Mouse (Mus musculus) cerebellum, postnatal 4 days (tissue): ENCODE measurements at regions not wholly inside any gene's neighbourhood (a gene's known extent, or its start where the extent isn't known, plus 50 kb on each side); places are given as distances from the start of the nearest gene placed in this dataset.
"Not testable (repeated sequence)": the region's sequence is repeated elsewhere in the genome, so short reads cannot be mapped to it uniquely, and the experiment has no call there.

Experiments used
- DNase-seq, 2 experiments: peaks; one replicate each; pipeline ENCODE4 v3.0.0; 2022; ENCODE audit warnings: low spot score in 2 of 2, mixed read lengths in 1 of 2

DNA sequence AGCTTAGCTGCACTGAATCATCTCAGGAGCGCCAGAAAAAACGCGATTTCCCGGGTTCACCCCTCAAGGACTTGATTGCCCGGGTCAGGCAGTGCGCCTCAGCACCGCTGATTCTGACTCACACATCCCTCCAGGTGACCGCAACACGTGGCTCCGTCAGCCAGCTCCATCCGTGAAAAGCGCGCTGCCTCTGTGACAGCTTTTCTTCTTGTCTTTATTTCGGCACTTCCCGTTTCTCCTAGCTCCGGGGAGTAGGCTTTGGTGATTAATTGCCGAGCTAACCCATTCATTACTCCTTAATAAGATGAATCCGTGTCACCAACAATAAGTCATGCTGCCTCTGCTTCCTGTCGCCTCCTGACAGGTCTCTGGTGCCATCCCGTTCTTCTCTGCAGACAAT is 108.6 kb downstream of the Katnal1 start:
- DNase-seq = no peak

DNA sequence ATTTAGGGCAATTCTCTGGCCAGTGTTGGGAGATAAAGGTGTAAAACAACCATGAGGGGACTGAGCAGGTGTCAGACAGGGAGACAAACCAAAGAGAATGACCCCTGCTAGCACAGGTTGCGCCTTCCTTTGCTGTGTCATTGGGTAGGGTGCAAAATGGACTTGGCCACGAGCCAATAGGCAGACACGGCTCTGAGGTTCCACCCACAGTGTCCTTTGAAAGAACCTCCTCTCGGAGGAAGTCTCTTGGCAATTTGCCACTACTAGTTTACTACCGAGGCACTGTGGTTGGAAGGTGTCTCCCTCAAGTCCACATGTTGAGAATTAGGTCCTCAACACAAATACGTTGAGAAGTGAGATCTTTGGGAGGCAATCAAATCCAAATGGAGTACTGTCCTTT is 109.7 kb downstream of the Katnal1 start:
- DNase-seq = no peak

DNA sequence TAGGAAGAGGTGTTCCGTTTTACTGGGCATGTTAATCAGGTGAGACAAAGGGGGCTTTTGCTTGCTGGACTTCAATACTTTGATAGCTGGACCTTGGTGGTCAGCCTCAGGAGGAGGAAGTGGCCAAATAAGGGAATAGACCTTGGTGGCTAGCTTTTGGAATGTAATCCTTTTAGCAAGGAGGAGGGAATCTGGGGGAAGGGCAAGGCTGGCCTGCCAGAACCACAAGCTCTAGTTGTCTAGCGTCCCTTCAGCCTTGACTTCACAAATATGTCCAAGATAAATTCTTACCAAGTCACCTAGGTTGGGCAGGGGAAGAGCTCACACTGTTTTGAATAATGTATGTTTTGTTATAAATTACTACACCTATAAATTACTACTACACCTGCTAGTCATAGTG is 110.4 kb downstream of the Katnal1 start:
- no peak for DNase-seq

DNA sequence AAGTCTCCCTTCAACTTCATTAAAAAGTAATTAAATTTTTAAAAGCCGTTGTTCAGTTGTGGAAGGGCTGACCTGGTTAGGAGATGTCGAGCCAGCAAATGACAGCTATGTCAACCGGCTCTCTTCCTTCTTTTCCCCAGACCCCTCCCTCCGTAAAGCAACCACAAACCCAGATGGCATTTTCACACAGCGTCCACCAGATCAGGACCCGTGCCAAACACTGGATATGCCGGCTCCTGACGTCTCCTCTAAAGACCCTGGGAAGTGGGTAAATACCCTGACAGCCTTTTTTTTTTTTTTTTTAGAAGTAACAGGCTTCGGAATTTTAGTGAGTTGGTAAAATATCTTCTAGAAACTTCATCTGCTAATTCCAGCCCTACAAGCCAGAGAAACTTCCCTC is 116.3 kb downstream of the Katnal1 start:
- no peak for DNase-seq

DNA sequence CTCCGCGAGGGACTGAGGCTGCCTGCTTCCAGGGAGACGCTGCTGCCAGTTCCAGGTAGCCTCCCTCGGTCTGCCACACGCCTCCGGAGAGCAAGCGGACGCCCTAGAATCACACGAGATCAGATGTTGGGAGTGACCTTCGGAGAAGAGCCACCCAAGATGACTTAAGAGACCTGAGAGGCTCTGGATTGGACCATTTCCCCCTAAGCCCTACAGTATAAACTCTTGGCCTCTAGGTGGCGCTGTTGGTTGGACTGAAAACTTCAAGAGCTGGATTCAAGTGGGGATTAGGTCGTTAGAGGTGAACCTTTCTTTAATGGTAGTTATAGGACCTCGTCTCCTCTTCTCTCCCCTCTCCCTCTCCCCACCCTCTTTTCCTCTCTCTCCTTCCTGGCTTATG is 117.1 kb downstream of the Katnal1 start:
- peak; percentile 50 to 75 for DNase-seq

DNA sequence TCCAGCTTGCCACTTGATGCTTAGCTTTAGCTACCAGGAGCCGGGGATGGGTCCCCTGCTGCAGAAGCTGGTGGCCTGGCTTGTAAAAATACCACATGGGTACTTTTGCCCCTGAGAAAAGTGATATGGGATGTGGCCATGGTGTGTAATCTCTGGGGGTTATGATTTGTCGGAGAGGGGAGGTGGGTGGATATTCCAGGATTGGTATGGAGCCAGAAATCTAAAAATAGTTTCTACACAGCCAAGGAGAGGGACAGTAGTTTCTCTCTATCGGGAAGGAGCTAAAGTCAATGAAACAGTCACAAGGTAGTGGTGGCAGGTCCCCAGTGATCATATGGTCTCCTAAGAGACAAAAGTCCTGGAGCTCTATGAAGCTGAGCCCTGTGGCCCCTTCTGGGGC is 119.6 kb downstream of the Katnal1 start:
- no peak for DNase-seq

DNA sequence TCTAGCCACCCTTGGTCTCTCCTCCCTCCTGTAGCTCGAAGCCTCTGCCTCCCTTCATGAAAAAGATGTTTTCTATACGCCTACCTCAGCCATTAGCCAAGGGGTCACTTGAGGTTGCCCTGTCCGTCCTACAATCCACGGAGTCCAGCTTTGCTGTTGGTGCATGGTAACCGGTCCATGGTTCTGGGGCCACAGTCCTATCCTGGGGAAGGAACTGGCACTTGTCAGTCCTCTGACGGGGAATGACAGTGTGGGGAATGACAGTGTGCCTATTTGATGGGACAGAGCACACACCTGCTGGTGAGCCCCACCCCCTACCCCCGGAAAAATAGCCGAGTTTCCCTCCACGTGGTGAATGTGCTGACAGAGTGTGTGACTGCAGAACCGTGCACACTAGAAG is 120.1 kb downstream of the Katnal1 start:
- no peak for DNase-seq

DNA sequence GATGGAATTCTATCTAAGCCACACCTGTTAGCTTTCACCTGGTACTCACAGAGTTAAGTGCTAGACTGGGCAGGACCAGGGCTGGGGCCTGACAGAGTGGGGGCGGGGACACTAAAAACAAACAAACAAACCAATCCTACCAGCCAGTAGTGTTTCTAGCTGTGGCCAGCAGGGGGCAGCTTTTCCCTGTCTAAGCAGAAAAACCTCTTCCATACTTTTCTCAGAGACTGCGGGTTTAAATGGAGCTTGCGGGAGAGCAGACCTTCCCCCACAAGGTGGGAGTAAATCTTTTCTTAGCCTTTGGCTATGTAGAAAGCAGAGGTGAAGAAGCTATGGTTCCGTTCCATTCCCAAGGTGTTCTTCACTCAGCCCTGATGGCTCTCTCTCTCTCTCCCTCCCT is 120.7 kb downstream of the Katnal1 start:
- DNase-seq = peak; percentile 59 to 72

DNA sequence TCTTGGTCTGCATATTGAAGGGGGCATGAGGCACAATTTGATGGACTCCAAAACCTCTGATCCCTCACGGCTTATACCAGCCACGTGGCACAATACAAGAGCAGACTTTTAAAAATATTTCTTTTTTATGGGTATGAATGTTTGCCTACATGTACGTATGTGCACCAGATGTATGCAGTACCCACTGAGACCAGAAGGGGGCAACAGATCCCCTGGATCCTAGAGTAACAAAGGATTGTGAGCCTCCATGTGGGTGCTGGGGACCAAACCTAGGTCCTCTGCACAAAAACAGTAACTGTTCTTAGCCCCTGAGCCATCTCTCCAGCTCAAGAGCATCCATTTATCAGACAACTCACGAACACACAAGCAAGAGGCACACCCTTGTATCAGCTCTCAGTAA is 121.5 kb downstream of the Katnal1 start:
- DNase-seq = no peak

DNA sequence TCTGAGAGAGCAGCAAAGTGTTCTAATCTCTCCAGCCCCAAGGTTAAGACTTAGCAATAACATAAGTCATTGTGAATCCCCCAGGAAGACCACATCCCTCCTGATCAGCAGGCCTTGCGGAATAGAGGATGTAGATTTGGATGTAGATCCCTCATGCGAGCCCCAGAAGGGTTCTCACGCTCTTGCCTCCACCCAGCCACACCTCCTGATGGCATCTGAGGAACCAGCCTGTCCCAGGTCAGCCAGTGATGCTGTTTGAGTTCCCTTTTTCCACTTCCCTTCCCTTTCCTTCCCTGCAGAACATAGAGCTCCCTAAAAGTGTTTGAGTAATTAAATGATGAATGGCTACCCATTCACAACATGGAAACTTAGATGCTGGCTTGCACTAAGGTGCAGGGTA is 124.1 kb downstream of the Katnal1 start:
- no peak for DNase-seq

DNA sequence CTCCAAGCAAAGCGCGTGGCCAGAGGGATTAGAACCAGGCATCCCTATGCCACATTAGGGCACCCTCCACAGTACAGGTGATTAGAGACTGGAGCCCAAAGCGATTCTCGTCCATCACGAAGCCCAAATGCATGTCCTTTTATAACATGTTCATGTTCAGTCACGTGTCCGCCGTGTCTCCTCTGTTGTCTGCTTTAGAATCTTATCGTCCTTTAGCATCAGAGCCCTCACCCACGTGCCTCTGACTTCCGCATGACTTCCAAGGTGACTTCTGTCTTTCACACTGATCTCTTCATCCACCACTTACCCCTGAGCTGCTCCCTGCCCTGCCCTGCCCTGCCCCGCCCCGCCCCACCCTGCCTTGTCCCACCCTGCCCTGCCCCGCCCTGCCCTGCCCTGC is 125.3 kb downstream of the Katnal1 start:
- DNase-seq = no peak

DNA sequence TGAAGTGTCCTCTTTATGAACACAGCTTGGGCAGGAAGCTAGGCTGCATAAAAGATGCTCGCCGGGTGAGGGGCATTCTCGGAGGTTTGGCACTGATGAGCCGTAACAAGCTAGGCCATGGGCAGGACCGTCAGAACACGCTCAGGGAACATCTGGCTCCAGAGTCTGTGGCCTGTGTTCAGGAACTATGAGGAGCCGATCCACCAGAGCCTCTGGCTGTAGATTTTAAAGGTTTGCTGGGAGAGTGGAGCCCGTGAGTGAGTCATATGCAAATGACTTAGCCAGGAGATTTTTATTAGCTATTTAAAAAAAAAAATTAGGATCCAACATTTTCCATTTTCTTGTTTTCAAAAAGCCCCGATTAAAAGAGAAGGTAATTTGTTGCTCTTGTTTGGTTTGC is 126.4 kb downstream of the Katnal1 start:
- no peak for DNase-seq

DNA sequence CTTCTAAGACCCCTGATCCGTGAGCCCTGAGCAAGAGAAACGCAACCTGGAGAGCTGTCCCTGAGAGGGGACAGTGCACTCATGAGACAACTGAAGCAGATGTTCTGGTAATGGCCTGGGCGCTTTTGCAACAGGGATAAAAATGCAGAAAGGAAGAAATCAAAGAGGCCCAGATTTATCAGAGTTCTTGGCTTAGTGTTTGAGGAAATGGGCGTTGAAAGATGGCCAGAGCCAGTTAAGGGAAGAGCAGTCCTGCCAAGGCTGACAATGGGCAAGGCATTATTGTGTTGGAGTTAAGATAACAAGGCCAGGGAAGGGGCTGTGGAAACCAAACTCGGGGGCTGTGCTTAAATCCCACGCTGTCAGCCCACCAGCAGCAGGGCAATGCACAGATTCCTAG is 130.6 kb downstream of the Katnal1 start:
- no peak for DNase-seq

DNA sequence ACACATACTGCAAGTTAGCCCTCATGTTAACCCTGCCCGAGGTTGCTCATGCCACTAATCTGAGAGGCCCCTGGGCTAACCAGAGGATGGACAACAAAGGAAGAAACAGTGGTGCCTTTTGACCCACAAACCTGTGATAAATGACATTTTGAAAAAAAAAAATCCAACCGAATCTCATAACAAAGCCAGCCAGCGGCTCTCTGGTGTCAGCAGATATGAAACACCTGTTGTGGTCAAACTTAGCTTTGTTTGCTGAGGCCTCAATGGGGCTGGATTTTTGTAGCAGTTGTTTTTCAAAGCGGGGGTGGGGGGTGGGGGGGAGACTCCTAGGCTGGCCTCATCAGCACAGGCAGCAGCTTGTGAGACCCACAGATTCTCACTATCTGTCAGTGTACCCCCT is 133.0 kb downstream of the Katnal1 start:
- no peak for DNase-seq

DNA sequence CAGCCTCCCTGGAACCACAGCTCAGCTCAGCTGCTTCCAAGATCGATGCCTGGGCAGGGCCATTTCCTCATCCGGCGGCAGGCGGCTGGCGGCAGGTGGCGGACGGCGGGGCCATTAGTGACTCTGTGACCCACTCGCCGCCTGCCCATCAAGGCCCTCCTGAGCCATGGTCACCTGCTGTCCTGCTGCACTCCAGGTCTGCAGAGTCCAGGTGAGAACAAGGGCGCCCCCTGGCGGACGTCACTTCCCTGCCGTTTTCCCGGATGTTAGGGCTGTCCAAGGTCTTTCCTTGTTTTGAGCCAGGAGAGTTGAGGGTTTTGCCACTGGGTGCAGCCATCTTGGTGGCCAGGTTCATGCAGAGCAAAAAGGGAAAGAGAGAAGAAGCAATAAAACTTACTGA is 134.7 kb downstream of the Katnal1 start:
- peak in 1 of 2 experiments; percentile 77 for DNase-seq

DNA sequence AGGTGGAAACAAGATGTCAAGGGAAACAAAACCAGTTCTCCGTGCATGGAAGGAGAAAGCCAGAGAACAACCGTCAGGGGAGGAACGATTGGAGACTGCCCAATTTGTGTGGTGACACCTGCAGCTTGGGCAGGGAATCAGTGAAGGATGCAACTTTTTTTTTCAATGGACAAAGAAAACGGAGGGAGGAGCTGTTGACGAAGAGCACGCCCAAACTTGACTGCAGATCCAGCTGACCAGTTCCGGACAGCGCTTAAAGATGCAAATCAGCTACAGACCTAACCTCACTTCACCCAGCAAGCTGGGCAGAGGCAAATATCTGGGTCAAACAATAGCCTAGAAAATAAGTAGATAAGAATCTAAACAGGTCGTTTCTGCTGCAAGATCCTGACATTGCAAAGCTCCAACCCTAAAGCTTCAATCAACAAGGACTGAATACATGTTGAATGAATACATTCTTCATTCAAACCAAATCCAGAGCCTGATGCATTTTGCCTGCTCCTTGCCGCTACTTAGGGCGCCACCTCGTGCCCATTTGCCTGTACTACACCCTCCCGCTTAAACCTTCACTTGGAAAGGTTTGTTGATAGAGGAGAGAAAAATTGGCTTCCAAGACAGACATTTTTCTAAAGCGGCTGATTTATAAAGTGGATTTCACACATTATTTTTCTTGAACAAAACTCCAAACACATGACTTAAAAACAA is 136.2 kb downstream of the Katnal1 start:
- DNase-seq = peak; percentile 88 to 96

DNA sequence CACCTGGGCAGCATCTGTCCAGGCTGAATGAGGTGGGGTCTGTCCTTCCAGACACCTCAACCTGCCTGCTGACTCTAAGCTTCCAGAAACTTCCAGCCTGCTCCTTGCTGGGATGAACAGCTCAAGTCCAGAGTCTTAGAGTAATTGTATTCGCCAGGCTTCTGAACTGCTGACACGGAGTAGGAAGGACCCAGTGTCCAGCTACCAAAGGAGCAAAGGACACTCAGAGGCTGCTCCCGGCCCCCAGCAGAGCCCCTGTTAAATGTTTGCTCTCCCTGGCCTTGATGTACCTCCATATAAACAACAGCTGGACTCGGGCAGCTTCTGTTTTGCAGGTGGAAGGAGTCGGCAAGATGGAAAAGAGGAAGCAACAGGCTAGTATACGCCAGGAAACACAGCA is 137.5 kb downstream of the Katnal1 start:
- no peak for DNase-seq

DNA sequence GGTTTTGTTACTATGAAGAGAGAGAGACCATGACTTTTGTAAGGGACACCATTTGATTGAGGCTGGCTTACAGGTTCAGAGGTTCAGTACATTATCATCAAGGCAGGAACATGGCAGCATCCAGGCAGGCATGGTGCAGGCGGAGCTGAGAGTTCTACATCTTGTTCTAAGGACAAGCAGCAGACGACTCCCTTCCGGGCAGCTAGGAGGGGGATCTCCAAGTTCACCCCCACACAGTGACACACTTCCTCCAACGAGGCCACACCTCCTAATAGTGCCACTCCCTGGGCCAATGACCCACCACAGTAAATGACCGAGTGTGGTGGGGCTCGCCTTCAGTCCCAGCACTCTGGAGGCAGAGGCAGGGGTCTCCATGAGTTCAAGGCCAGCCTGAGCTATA is 138.8 kb downstream of the Katnal1 start:
- DNase-seq = not testable (repeated sequence)

DNA sequence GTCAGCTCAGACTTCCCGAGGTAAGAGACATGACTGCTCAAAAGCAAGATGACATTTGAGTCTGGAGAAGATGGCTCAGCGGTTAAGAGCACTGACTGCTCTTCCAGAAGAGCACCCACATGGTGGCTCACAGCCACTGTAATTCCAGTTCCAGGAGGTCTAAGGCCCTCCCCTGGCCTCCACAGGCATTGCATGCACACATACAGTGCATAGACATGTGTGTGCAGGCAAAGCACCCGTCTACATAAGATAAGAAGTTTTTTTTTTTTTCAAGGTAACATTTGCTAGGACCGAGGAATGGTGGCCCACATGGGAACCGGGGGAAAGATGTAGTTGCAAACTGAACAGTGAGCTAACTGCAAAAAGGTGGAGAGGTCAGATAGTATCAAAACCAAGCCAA is 139.3 kb downstream of the Katnal1 start:
- no peak for DNase-seq

DNA sequence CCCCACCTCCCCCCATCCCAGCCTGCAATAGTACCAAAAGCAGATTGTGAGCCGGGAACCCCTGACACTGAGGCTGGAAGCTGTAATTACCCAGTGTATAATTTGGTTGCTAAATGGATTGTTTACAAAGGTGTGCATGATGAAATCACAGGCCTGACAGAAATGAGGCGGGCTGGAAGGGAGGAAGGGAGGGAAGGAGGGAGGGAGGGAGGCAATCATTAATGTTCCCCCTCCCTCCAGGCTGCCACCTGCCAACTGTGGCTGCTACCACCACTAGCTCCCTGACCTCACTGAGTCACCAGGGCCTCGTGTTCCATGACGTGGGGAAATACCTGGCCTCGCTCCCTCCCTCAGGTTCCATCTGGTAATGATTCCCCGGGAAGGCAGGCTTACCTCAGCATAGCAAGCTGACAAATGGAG is 140.0 kb downstream of the Katnal1 start:
- DNase-seq = no peak

DNA sequence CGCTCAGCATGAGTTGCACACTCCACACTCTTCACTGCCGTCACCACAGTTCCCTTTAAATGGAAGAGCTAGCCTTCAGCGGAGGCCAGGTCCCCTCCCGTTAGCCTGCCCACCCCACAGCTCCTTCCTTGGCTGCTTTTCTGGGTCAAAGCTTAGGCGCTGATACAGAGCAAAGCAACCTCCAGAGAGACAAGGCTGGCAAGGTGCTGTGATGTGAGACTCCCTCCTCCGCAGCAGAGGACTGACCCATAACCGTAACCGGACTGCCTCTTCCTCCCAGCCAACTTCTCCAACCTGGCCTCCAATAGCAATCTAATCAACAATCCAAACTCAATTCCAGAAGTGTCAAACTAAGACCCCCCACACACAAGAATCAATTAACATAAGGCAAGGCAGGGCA is 140.4 kb downstream of the Katnal1 start:
- no peak for DNase-seq

DNA sequence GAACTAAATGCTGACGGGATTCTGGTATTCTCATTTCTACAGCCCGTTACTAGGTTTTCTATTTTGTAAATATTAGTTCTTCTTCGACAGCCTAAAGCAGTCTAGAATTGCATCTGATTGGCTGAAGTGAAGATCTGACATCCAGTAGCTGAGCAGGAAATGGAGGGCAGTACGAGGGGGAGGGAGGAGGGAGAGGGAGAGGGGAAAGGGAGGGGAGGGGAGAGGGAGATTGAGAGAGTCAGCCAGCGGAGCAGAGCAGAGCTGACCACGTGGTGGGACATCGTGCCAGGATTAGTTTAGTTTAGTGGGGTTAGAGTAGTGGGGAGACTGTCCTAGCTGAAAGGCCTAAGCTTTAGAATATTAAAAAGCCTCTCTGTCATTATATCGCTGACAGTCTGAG is 141.8 kb downstream of the Katnal1 start:
- no peak for DNase-seq

DNA sequence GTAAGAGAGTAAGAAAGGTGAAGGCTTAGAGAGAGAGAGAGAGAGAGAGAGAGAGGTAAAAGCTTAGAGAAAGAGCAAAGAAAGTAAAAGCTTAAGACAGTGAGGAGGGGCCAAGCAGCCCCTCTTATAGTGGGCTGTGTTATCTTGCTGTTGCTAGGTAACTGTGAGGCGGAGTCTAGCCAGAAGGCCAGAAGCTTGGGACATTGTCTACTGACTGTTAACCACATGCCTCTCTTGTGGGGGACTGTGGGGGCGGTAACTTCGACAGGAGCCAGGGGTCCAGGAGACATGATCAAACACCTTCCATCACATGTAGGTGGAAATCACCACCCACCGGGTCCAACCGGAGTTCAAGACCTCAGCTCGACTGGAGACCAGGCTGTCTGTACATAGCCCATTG is 148.0 kb downstream of the Katnal1 start:
- not testable (repeated sequence) for DNase-seq
